Mouse (Mus musculus): ENCODE results near the gene Plk5. TPM values are rescaled to one million over a fixed set of nuclear protein-coding genes. Genes with fewer than 3 reads are reported as not detected.

Plk5 gene
- polyA plus RNA-seq, 1 experiment from 2014 or later, result 0.63 TPM

- Histone ChIP-seq H3K36me3 (no peaks in the 10 kb centered on the region), H3K27ac (0 out of 2 replicates have a peak overlapping the region, but pooled peaks have one; percentile 2), H3K9me3 (no peaks in the 10 kb centered on the region), H3K4me1 (replicated peaks) (peaks cover 54% of the 10 kb centered on the region), H3K27me3 (replicated peaks) (peaks cover 69% of the 10 kb centered on the region), H3K9ac (peak overlapping the region; percentile 56), H3K4me2 (replicated peaks) (peak overlapping the region; percentile 77), H3K4me3 (replicated peaks) (peak overlapping the region; percentile 44)
- ATAC-seq, result no peak
- 16% methylated on average over 17 of the region's 17 CpGs for WGBS
These were observed 8.7 kb upstream of the Plk5 start for GRCm38 (mm10) chr10:80347514-80347967.

- ATAC-seq, result peak; percentile 52
These were observed 7.9 kb upstream of the Plk5 start, which contains the start of gene Adamtsl5 for GRCm38 (mm10) chr10:80348244-80348781. Adamtsl5 (minus strand) TSS chr10:80348412.

GRCm38 (mm10) chr10:80348981-80349380 is 7.3 kb upstream of the Plk5 start:
- peak overlapping the region; percentile 56; the same call in 1 of the 2 replicates for H3K9ac ChIP-seq
- peaks cover 41% of the 10 kb centered on the region for H3K4me1 ChIP-seq (replicated peaks)
- H3K27ac ChIP-seq, result no peak overlapping the region
- H3K4me3 ChIP-seq (replicated peaks), result peak overlapping the region; percentile 44
- ATAC-seq, result no peak
- no peaks in the 10 kb centered on the region for H3K9me3 ChIP-seq
- H3K4me2 ChIP-seq (replicated peaks), result peak overlapping the region; percentile 77
- peaks cover 62% of the 10 kb centered on the region for H3K27me3 ChIP-seq (replicated peaks)
- H3K36me3 ChIP-seq, result no peaks in the 10 kb centered on the region
- 16% methylated on average over 26 of the region's 26 CpGs for WGBS

More at GRCm38 (mm10) chr10:80348244-80348781, 7.9 kb upstream of the Plk5 start, which contains the start of gene Adamtsl5:
- WGBS, result 2% methylated on average over 42 of the region's 42 CpGs
- H3K4me2 ChIP-seq (replicated peaks), result peak within 1 kb of the TSS; percentile 77
- H3K9ac ChIP-seq, result peak within 1 kb of the TSS; percentile 56
- H3K27me3 ChIP-seq (replicated peaks), result peaks cover 66% of the 10 kb centered on the region
- H3K27ac ChIP-seq, result 0 out of 2 replicates have a peak within 1 kb of the TSS, but pooled peaks have one; percentile 2
- peaks cover 47% of the 10 kb centered on the region for H3K4me1 ChIP-seq (replicated peaks)
- H3K4me3 ChIP-seq (replicated peaks), result peak within 1 kb of the TSS; percentile 44
- no peaks in the 10 kb centered on the region for H3K36me3 ChIP-seq
- H3K9me3 ChIP-seq, result no peaks in the 10 kb centered on the region

GRCm38 (mm10) chr10:80350292-80350691 is 6.0 kb upstream of the Plk5 start:
- Histone ChIP-seq H3K36me3 (no peaks in the 10 kb centered on the region), H3K27ac (no peak overlapping the region), H3K4me3 (replicated peaks) (0 out of 2 replicates have a peak overlapping the region, but pooled peaks have one; percentile 4), H3K4me2 (replicated peaks) (no peak overlapping the region), H3K27me3 (replicated peaks) (peaks cover 60% of the 10 kb centered on the region), H3K9me3 (no peaks in the 10 kb centered on the region), H3K9ac (no peak overlapping the region), H3K4me1 (replicated peaks) (peaks cover 29% of the 10 kb centered on the region)
- ATAC-seq, result peak; percentile 74
- 5% methylated on average over 7 of the region's 7 CpGs for WGBS

GRCm38 (mm10) chr10:80351896-80352295 is 4.4 kb upstream of the Plk5 start:
- Histone ChIP-seq H3K27ac (no peak overlapping the region), H3K27me3 (replicated peaks) (peaks cover 71% of the 10 kb centered on the region), H3K9me3 (no peaks in the 10 kb centered on the region), H3K4me1 (replicated peaks) (peaks cover 35% of the 10 kb centered on the region), H3K4me2 (replicated peaks) (no peak overlapping the region), H3K4me3 (replicated peaks) (no peak overlapping the region), H3K9ac (no peak overlapping the region), H3K36me3 (no peaks in the 10 kb centered on the region)
- ATAC-seq, result peak; percentile 8; the same call in 1 of the 2 replicates
- WGBS, result 20% methylated on average over 11 of the region's 11 CpGs

GRCm38 (mm10) chr10:80352727-80353126 is 3.5 kb upstream of the Plk5 start:
- H3K9ac ChIP-seq, result no peak overlapping the region
- 70% methylated on average over 8 of the region's 8 CpGs for WGBS
- peaks cover 37% of the 10 kb centered on the region for H3K4me1 ChIP-seq (replicated peaks)
- H3K4me3 ChIP-seq (replicated peaks), result no peak overlapping the region
- no peaks in the 10 kb centered on the region for H3K36me3 ChIP-seq
- H3K4me2 ChIP-seq (replicated peaks), result no peak overlapping the region
- H3K27me3 ChIP-seq (replicated peaks), result peaks cover 73% of the 10 kb centered on the region
- no peaks in the 10 kb centered on the region for H3K9me3 ChIP-seq
- H3K27ac ChIP-seq, result no peak overlapping the region
- ATAC-seq, result no peak

- Histone ChIP-seq H3K9me3 (no peaks in the 10 kb centered on the region), H3K27ac (no peak overlapping the region), H3K4me3 (replicated peaks) (no peak overlapping the region), H3K4me1 (replicated peaks) (peaks cover 25% of the 10 kb centered on the region), H3K9ac (no peak overlapping the region), H3K27me3 (replicated peaks) (peaks cover 75% of the 10 kb centered on the region), H3K4me2 (replicated peaks) (no peak overlapping the region), H3K36me3 (no peaks in the 10 kb centered on the region)
- no peak for ATAC-seq
- WGBS, result 14% methylated on average over 9 of the region's 9 CpGs
These were observed 828 bp upstream of the Plk5 start for GRCm38 (mm10) chr10:80355431-80355830.

GRCm38 (mm10) chr10:80356737-80357136 is 478 bp downstream of the Plk5 start:
- WGBS, result 2% methylated on average over 34 of the region's 34 CpGs
- Histone ChIP-seq H3K4me1 (replicated peaks) (peaks cover 22% of the 10 kb centered on the region), H3K27ac (no peak overlapping the region), H3K36me3 (no peaks in the 10 kb centered on the region), H3K4me3 (replicated peaks) (peak overlapping the region; percentile 28), H3K9me3 (no peaks in the 10 kb centered on the region), H3K4me2 (replicated peaks) (peak overlapping the region; percentile 53), H3K27me3 (replicated peaks) (peaks cover 65% of the 10 kb centered on the region), H3K9ac (peak overlapping the region; percentile 17; the same call in 1 of the 2 replicates)
- no peak for ATAC-seq

GRCm38 (mm10) chr10:80357336-80357735 is 1.1 kb downstream of the Plk5 start:
- H3K4me2 ChIP-seq (replicated peaks), result peak overlapping the region; percentile 66
- peaks cover 22% of the 10 kb centered on the region for H3K4me1 ChIP-seq (replicated peaks)
- no peak; the same call in 1 of the 2 replicates for ATAC-seq
- no peaks in the 10 kb centered on the region for H3K9me3 ChIP-seq
- H3K36me3 ChIP-seq, result no peaks in the 10 kb centered on the region
- WGBS, result 28% methylated on average over 7 of the region's 7 CpGs
- no peak overlapping the region for H3K9ac ChIP-seq
- H3K4me3 ChIP-seq (replicated peaks), result peak overlapping the region; percentile 26; the same call in 1 of the 2 replicates
- H3K27me3 ChIP-seq (replicated peaks), result peaks cover 63% of the 10 kb centered on the region
- no peak overlapping the region for H3K27ac ChIP-seq

GRCm38 (mm10) chr10:80357994-80358639 is 1.9 kb downstream of the Plk5 start:
- Histone ChIP-seq H3K4me1 (replicated peaks) (peaks cover 22% of the 10 kb centered on the region), H3K9ac (no peak overlapping the region), H3K9me3 (no peaks in the 10 kb centered on the region), H3K27me3 (replicated peaks) (peaks cover 62% of the 10 kb centered on the region), H3K27ac (no peak overlapping the region), H3K4me3 (replicated peaks) (peak overlapping the region; percentile 26), H3K36me3 (no peaks in the 10 kb centered on the region), H3K4me2 (replicated peaks) (peak overlapping the region; percentile 66)
- ATAC-seq, result peak; percentile 60
- WGBS, result 8% methylated on average over 31 of the region's 31 CpGs

- WGBS, result 48% methylated on average over 6 of the region's 6 CpGs
- no peaks in the 10 kb centered on the region for H3K4me1 ChIP-seq (replicated peaks)
- no peak overlapping the region for H3K9ac ChIP-seq
- no peak overlapping the region for H3K4me3 ChIP-seq (replicated peaks)
- H3K9me3 ChIP-seq, result no peaks in the 10 kb centered on the region
- H3K27me3 ChIP-seq (replicated peaks), result peaks cover 33% of the 10 kb centered on the region
- no peak overlapping the region for H3K27ac ChIP-seq
- H3K36me3 ChIP-seq, result no peaks in the 10 kb centered on the region
- no peak overlapping the region for H3K4me2 ChIP-seq (replicated peaks)
- ATAC-seq, result no peak
These were observed 7.5 kb downstream of the Plk5 start for GRCm38 (mm10) chr10:80363734-80364133.

GRCm38 (mm10) chr10:80365736-80366135 is 9.5 kb downstream of the Plk5 start:
- Histone ChIP-seq H3K27me3 (replicated peaks) (peaks cover 18% of the 10 kb centered on the region; the same call in 1 of the 2 replicates), H3K27ac (no peak overlapping the region), H3K4me1 (replicated peaks) (no peaks in the 10 kb centered on the region), H3K4me3 (replicated peaks) (no peak overlapping the region), H3K9me3 (no peaks in the 10 kb centered on the region), H3K36me3 (no peaks in the 10 kb centered on the region), H3K9ac (no peak overlapping the region), H3K4me2 (replicated peaks) (no peak overlapping the region)
- ATAC-seq, result no peak
- 70% methylated on average over 6 of the region's 6 CpGs for WGBS

All from intestine, embryonic 15.5 days (tissue).